Mouse (Mus musculus) left cerebral cortex, postnatal 10 days (tissue): ENCODE data around the gene Rpl38. TPM values are rescaled to one million over a fixed set of nuclear protein-coding genes. Genes with fewer than 3 reads are reported as not detected.
A peak's percentile ranks its signal among the peaks of the same experiment; 100 is the strongest.

Experiments
- DNase-seq, 2 experiments: peaks; one replicate each; pipeline ENCODE4 v3.0.0; 2021 to 2022; ENCODE audit warnings: low spot score in 2 of 2, mixed read lengths in 1 of 2; ENCODE audit errors: extremely low spot score in 1 of 2
- intact Hi-C: fragments of 180-260 bp; cut with DNase I; formaldehyde crosslinking; loops from one replicate; pipeline ENCODE4 v1.15.1; 2025
- total RNA-seq, 2 experiments: library from RNA; stranded (reverse); gene quantifications; 2 replicates each; pipeline ENCODE4 v1.2.3; 2021

Gene Rpl38
- total RNA-seq, 2 experiments from 2014 or later, result 902 to 927 TPM

GRCm38 (mm10) chr11:114688729-114689128, 20.4 kb downstream of the Rpl38 start:
- DNase-seq, result no peak
- intact Hi-C loops, result no loop called here

DNA sequence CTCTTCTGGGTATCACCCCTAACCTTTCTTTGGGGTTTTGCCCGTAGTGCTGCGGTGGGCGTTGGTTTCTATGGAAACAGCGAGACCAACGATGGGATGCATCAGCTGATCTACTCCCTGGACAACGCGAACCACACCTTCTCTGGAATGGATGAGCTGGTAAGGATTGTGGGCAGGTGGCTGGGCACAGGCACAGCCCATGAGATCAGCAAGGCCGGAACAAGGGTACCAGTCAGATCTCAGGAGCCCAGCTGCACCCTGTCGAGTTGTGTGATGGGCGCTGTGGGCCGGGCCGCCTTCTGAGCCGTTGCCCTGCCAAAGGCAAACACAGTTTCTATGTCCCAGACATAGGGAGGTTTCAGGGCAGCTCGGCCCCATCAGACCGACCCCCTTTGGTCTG, 21.9 kb downstream of the Rpl38 start:
- DNase-seq, result no peak
- intact Hi-C loops, result no loop called here

GRCm38 (mm10) chr11:114691454-114692182, 23.3 kb downstream of the Rpl38 start:
- intact Hi-C loops, result no loop called here

DNA sequence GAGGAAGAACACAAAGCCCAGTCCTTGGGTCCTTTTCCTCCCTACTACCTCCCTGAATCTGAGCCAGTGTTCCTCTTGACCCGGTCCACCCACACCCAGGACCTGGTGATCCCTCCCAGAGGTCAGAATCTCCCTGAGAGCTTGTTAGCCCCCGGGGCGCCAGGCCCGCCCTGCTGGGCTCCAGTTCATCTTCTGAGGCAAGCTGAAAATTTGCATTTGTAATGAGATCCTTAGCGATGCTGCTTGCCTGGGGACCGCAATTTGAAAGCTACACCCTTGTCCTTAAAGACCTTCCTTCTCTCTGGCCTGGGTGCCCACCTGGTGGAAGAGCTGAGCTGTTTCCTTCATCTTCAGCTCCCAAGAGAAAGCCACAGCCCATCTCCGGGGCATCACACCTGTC, 24.3 kb downstream of the Rpl38 start:
- intact Hi-C loops, result no loop called here
- DNase-seq, result no peak

More at GRCm38 (mm10) chr11:114691454-114692182, 23.3 kb downstream of the Rpl38 start:
- DNase-seq, result no peak

DNA sequence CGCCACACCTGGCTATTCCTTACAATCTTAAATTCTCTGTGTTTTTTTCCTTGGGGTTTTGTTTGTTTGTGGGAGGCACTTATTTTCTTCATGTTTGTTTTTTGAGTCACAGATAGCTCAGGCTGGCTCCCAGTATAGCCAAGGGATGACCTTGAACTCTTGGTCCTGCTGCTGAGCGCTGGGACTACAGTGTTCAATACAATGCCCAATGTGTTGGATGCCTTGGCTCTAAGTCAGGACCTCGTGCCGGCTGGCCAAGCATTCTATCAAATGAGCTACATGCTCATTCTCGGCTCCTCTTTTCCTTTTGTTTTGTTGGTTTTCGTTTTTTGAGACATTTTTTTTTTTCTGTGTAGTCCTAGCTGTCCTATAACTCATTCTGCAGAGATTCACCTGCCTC, 25.1 kb downstream of the Rpl38 start:
- intact Hi-C loops, result no loop called here
- no peak for DNase-seq

- no peak for DNase-seq
- intact Hi-C loops, result no loop called here
Measured at GRCm38 (mm10) chr11:114694451-114694850, 26.1 kb downstream of the Rpl38 start.

DNA sequence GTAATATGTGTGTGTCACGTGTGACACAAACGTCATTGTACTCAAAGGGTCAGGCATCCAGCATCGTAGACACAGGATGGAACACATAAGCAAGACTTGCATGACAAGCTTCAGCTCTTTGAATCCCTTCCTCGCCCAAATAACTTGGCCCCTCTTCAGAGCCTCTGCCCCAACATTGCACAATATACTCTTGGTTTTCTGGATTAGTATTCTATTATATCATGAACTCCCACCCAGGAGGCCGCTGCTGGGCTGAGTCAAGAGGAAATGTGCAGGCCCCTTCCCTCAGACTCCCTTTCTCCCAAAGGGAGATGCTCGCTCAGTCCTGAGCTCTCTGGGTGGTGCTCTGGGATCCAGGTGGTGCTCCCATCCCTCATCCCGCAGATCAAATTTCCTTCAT, 30.2 kb downstream of the Rpl38 start:
- DNase-seq, result no peak
- intact Hi-C loops, result no loop called here

- intact Hi-C loops, result no loop called here
- DNase-seq, result peak in 1 of 2 experiments; percentile 75
Measured at GRCm38 (mm10) chr11:114699511-114699910, 31.2 kb downstream of the Rpl38 start.

DNA sequence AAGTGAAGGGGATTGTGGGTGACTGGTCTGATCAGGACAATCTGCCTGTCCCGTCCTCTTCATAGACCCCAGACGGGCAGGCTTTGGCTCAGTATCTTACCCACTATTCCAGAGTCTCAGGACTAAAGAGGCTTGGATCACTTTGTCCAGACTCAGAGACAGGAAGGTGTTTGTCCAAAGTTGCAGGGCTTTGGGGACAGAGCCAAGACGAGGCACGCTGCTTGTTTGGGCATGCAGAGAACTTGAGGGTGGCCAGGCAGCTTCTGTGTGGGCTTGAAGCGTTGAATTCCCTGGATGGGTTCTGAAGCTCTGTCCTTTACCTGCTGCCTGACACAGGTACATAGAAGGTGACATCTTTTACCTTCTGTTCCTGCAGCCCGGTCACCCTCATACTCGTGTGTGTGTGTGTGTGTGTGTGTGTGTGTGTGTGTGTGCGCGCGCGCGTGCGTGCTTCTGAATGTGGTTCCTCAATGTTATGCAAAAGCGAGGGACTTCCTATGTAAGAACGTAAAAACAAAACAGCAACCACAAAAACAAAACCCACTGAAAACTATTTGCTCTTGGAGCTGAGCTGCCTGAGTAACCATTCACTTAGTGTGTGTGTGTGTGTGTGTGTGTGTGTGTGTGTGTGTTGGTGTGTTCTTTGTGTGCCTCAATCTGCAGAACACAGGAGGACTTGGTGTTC, 34.1 kb downstream of the Rpl38 start:
- DNase-seq, result no peak
- intact Hi-C loops, result no loop called here

- intact Hi-C loops, result no loop called here
- DNase-seq, result no peak
Measured at GRCm38 (mm10) chr11:114702996-114703361, 34.7 kb downstream of the Rpl38 start.

GRCm38 (mm10) chr11:114704071-114704913, 36.0 kb downstream of the Rpl38 start:
- intact Hi-C loops, result no loop called here
- peak; percentile 82 for DNase-seq

- DNase-seq, result no peak
- intact Hi-C loops, result no loop called here
Measured at GRCm38 (mm10) chr11:114706358-114706757, 38.0 kb downstream of the Rpl38 start.

- intact Hi-C loops, result no loop called here
- DNase-seq, result no peak
Measured at GRCm38 (mm10) chr11:114711393-114711792, 43.1 kb downstream of the Rpl38 start.

DNA sequence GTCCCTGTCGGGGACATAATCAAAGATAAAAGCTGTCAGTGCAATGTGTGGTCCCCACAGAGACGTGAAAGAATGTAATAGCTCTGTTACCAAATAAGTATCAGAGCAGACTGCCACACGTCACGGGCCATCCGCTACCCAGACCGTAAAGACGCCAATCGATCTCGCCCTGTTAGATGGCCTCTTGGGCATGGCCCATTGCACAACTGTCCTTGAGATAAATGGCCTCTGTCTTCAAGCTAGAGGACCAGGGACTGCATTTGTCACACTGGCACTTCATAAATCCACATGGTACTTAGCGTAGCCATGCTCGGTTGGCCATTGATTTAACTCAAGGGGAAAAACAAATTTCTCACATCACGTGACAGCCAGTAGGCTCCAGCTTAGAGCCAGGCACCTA, 43.5 kb downstream of the Rpl38 start:
- no peak for DNase-seq
- intact Hi-C loops, result no loop called here

DNA sequence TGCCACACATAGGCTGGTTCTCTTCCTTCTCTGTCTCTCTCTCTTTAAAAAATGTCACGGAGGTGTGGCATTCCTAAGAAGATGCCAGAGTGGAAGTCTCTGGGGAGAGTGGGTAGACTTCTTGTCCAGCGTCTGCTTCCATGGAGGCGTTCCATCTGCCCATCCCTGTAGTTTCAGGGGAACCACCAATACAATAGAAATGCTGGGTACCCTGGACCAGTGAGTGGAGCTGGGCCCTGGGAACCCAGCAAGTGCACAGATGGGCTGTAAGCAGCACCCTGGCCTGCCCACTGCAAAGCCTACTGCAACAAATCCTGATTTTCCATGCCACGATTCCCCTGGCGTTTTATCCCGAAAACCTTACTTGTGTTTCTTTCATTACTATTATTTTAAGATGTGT, 46.2 kb downstream of the Rpl38 start:
- intact Hi-C loops, result no loop called here
- peak in 1 of 2 experiments; percentile 25 for DNase-seq

GRCm38 (mm10) chr11:114715531-114715930, 47.2 kb downstream of the Rpl38 start:
- DNase-seq, result no peak
- intact Hi-C loops, result no loop called here

DNA sequence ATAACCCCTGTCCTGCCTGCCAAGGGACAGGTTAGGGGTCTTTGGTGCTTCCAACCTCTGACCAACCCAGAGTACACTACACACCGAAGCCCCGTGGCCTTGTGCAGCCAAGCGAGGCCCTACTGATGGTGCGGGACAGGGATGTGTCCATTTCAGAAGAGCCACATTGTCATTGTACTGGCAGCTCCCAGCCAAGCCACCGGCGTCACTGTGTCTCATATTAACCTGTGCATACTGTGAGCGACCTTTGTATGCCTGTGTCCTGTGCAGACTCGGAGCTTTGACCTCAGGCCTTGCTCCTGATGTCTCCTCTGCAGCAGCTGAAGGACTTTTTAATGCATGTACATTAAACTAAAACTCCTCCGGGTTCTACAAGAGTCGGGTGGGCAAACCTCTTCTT, 52.2 kb downstream of the Rpl38 start:
- intact Hi-C loops, result loop anchor here (5.0 kb wide), 1 partner anchor 38 kb away; no protein-coding TSS in a partner anchor
- no peak for DNase-seq
